Mouse (Mus musculus) lung, adult 2 months (tissue): ENCODE data around the gene Dhrs13.

Experiments used
- CTCF ChIP-seq: fragments of 200-500 bp; IDR thresholded peaks from 2 replicates; pipeline ENCODE4 v1.5.1; 2011; ENCODE audit warnings: mild to moderate bottlenecking, low read length, control low read depth; ENCODE audit not compliant: insufficient read depth
- POLR2A ChIP-seq: fragments of 200-500 bp; IDR thresholded peaks from 2 replicates; pipeline ENCODE4 v1.6.1; 2011; ENCODE audit warnings: low read depth, mild to moderate bottlenecking, control low read depth, low read length, borderline replicate concordance; ENCODE audit errors: extremely low read depth

DNA sequence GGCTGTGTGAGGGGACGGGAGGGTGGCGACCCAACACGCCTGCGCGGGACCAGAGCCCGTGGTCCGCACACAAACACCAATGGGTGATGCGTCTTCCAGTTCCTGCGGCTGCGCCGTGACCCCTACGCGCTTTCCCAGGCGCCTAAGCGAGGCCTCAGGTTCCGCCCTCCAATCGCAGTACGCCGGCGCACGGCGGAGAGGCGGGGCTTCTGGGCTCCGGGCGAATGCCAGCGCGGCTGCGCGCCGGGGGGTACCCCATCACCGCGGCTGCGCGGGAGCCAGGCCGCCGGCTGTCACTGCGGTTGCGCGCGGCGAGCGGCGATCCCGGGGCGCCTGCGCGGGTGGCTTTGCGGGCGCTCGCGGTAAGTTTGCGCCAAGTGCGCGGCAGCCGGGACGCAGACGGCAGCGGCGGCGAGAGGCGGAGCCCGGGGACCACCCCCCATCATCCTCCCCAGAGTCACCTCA lies 49.6 kb upstream of the Dhrs13 start, which contains the start of gene Phf12:
- TF ChIP-seq CTCF (no peak), POLR2A (peak; percentile 58)
